Mouse (Mus musculus) kidney, adult 10 weeks (tissue): ENCODE results near the gene Ripply1. TPM values are rescaled to one million over a fixed set of nuclear protein-coding genes. Genes with fewer than 3 reads are reported as not detected.

ENCODE experiments used
- polyA plus RNA-seq: library from polyadenylated mRNA; stranded (reverse); fragments of 350-450 nt; fragmentation: Illumina TruSeq; extraction: RNeasy Lipid Tissue Mini Kit (QIAGEN cat#74804); gene quantifications from one replicate; pipeline ENCODE4 v1.2.3, GENCODE M21; 2014; ENCODE audit warnings: low read depth, low replicate concordance

The Ripply1 gene
- polyA plus RNA-seq = not detected

GRCm38 (mm10) chrX:139782278-139783044 is at the start of gene Ripply1:
Gene Ripply1 (minus strand): TSS chrX:139782353.

GRCm38 (mm10) chrX:139800406-139800878 is 18.3 kb upstream of the Ripply1 start, which contains the start of gene Cldn2:
Gene Cldn2 (plus strand): TSS chrX:139800828.

Other genes with a start within 250 kb of the Ripply1 start
- gene Rnf128, start 219.0 kb downstream of the Ripply1 start, polyA plus RNA-seq = 439 TPM
- 53.0 TPM for gene Tbc1d8b, start 97.4 kb downstream of the Ripply1 start, polyA plus RNA-seq
- gene Gm15013, start 67.9 kb downstream of the Ripply1 start, polyA plus RNA-seq = not detected
- 467 TPM for gene Cldn2, start 18.5 kb upstream of the Ripply1 start, polyA plus RNA-seq
- gene Morc4, start 89.3 kb upstream of the Ripply1 start, polyA plus RNA-seq = 28.3 TPM
- gene Rbm41, start 216.2 kb upstream of the Ripply1 start, polyA plus RNA-seq = 13.4 TPM